Comparison of ENCODE assay signal across 14 mouse cellular contexts in the genomic region with DNA sequence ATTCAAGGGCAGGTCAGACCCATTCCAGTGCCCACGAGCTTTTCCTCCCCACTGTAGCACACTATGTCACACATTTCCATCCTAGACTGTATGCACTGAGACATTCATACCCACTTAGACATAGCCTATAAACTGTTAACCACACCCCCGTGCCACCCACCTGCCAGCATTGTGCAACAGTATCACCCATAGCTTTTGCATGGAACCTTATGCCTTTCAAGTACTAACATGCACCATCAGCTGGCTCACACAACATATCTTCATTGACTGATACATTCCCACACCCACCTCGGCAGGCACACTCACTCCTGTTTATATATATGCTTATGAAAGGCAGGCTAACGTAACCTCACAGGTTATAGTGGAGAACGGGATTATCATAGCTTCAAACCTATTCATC. TPM values are rescaled to one million over a fixed set of nuclear protein-coding genes. Genes with fewer than 3 reads are reported as not detected.
DNase-seq lines count a peak whose midpoint lies in the region; ATAC-seq and TF ChIP-seq lines count a peak whose summit lies in the region.
"Had no signal": no experiment of that assay in that cellular context is flagged by ENCODE, and none has a peak within 500 bp of the region (broad histone marks: within the 10 kb centered on the region; RNA-seq: fewer than 3 reads in every experiment).

No protein-coding gene starts in this region.

- WGBS in forebrain, embryonic 13.5 days: 74% methylated on average over 5 of the region's 5 CpGs
- 79% methylated on average over 5 of the region's 5 CpGs for WGBS in forebrain, embryonic 12.5 days
- WGBS in kidney, postnatal 0 days: 61% methylated on average over 5 of the region's 5 CpGs
- WGBS in kidney, embryonic 16.5 days: 65% methylated on average over 5 of the region's 5 CpGs

- TF ChIP-seq CTCF in kidney, postnatal 0 days (IDR thresholded peaks at IDR 0.05; ENCODE audit: low read depth): no peak

- H3K4me1 ChIP-seq in forebrain, embryonic 13.5 days: peaks cover 37% of the 10 kb centered on the region
- peaks cover 39% of the 10 kb centered on the region for H3K4me1 ChIP-seq in forebrain, embryonic 12.5 days
- peaks cover 20% of the 10 kb centered on the region; the same call in 1 of the 2 replicates for H3K4me1 ChIP-seq in kidney, postnatal 0 days (replicated peaks; ENCODE audit: insufficient read depth, low read length)
- H3K4me1 ChIP-seq in kidney, embryonic 16.5 days (ENCODE audit: insufficient read depth, low read length): peaks cover 32% of the 10 kb centered on the region

- 0 out of 2 replicates have a peak overlapping the region, but pooled peaks have one; percentile 89 for H3K4me2 ChIP-seq in forebrain, embryonic 13.5 days
- H3K4me2 ChIP-seq in forebrain, embryonic 12.5 days: no peak overlapping the region
- H3K4me2 ChIP-seq in kidney, postnatal 0 days (ENCODE audit: low read length): peak overlapping the region; percentile 95; the same call in 1 of the 2 replicates
- no peak overlapping the region for H3K4me2 ChIP-seq in kidney, embryonic 16.5 days (replicated peaks; ENCODE audit: low read depth, low read length)

- no peaks in the 10 kb centered on the region for H3K9me3 ChIP-seq in forebrain, embryonic 13.5 days (replicated peaks)
- H3K9me3 ChIP-seq in forebrain, embryonic 12.5 days: no peaks in the 10 kb centered on the region
- H3K9me3 ChIP-seq in kidney, postnatal 0 days (replicated peaks; ENCODE audit: low read length): no peaks in the 10 kb centered on the region
- H3K9me3 ChIP-seq in kidney, embryonic 16.5 days (ENCODE audit: low read length): no peaks in the 10 kb centered on the region
- H3K9me3 ChIP-seq: limb, embryonic 12.5 days; midbrain, embryonic 12.5 days had no signal

- ATAC-seq in forebrain, embryonic 13.5 days: no peak
- no peak for ATAC-seq in forebrain, embryonic 12.5 days (ENCODE audit: low FRiP score)
- no peak for ATAC-seq in kidney, postnatal 0 days (replicated peaks; ENCODE audit: low FRiP score, low read depth)
- no peak for ATAC-seq in kidney, embryonic 16.5 days (ENCODE audit: low FRiP score, low TSS enrichment)
- no peak for ATAC-seq in activated CD4-positive, CD25-positive, alpha-beta regulatory T cell, adult 4 months

- DNase-seq in kidney, postnatal 0 days (ENCODE audit: low spot score): no peak
- DNase-seq in thymus, postnatal 4 days: peak; percentile 35
- no peak for DNase-seq in thymus, postnatal 0 days (ENCODE audit: low spot score)
- no peak for DNase-seq in Muller cell, postnatal 12 days (ENCODE audit: inconsistent ontology term)
- DNase-seq: cerebellum, adult 9-10 months; gastrocnemius, postnatal 10 days; layer of hippocampus, adult 9-11 months; thymus, postnatal 36 days had no signal

- no peaks in the 10 kb centered on the region for H3K36me3 ChIP-seq in forebrain, embryonic 13.5 days (ENCODE audit: poor library complexity, severe bottlenecking)
- no peaks in the 10 kb centered on the region for H3K36me3 ChIP-seq in forebrain, embryonic 12.5 days (replicated peaks)
- no peaks in the 10 kb centered on the region for H3K36me3 ChIP-seq in kidney, postnatal 0 days (ENCODE audit: insufficient read depth, low read length)
- H3K36me3 ChIP-seq in kidney, embryonic 16.5 days (ENCODE audit: insufficient read depth, low read length): no peaks in the 10 kb centered on the region
- H3K36me3 ChIP-seq: limb, embryonic 12.5 days; midbrain, embryonic 12.5 days had no signal

- H3K27me3 ChIP-seq in forebrain, embryonic 13.5 days: peaks cover 26% of the 10 kb centered on the region
- H3K27me3 ChIP-seq in forebrain, embryonic 12.5 days: peaks cover 25% of the 10 kb centered on the region
- H3K27me3 ChIP-seq in kidney, postnatal 0 days (ENCODE audit: insufficient read depth, low read length): no peaks in the 10 kb centered on the region
- no peaks in the 10 kb centered on the region for H3K27me3 ChIP-seq in kidney, embryonic 16.5 days (ENCODE audit: insufficient read depth, low read length)

- H3K27ac ChIP-seq in forebrain, embryonic 13.5 days: no peak overlapping the region
- no peak overlapping the region for H3K27ac ChIP-seq in forebrain, embryonic 12.5 days
- H3K27ac ChIP-seq in kidney, postnatal 0 days: no peak overlapping the region
- H3K27ac ChIP-seq in kidney, embryonic 16.5 days (ENCODE audit: low read length): no peak overlapping the region
- H3K27ac ChIP-seq: limb, embryonic 12.5 days; midbrain, embryonic 12.5 days had no signal

- H3K4me3 ChIP-seq in forebrain, embryonic 13.5 days: no peak overlapping the region
- H3K4me3 ChIP-seq in forebrain, embryonic 12.5 days (replicated peaks): no peak overlapping the region
- H3K4me3 ChIP-seq in kidney, postnatal 0 days (replicated peaks; ENCODE audit: low read depth, low read length): no peak overlapping the region
- no peak overlapping the region for H3K4me3 ChIP-seq in kidney, embryonic 16.5 days (ENCODE audit: low read length)

- H3K9ac ChIP-seq in forebrain, embryonic 13.5 days: no peak overlapping the region
- H3K9ac ChIP-seq in forebrain, embryonic 12.5 days: no peak overlapping the region
- 0 out of 2 replicates have a peak overlapping the region, but pooled peaks have one; percentile 19 for H3K9ac ChIP-seq in kidney, postnatal 0 days (ENCODE audit: low read depth, low read length)
- no peak overlapping the region for H3K9ac ChIP-seq in kidney, embryonic 16.5 days (replicated peaks; ENCODE audit: low read length)
- H3K9ac ChIP-seq: limb, embryonic 12.5 days had no signal

RNA-seq across cellular contexts. Expression of a gene that starts 0.9 kb away (rescaled TPM):
- 6.7 and 7.6 TPM in 2 replicates for polyA plus RNA-seq in forebrain, embryonic 13.5 days (2015; fragmentation: Nextera tagmentation; extraction: Ambion mirVana)
- 8.5 and 9.2 TPM in 2 replicates for polyA plus RNA-seq in forebrain, embryonic 12.5 days (2016; fragmentation: Nextera tagmentation; extraction: Ambion mirVana)
- 5.6 and 7.2 TPM in 2 replicates for polyA plus RNA-seq in kidney, postnatal 0 days (2015; fragmentation: Nextera tagmentation; extraction: Ambion mirVana)
- polyA plus RNA-seq in kidney, embryonic 16.5 days (2015; fragmentation: Nextera tagmentation; extraction: Ambion mirVana): 7.6 and 8.2 TPM in 2 replicates
- polyA plus RNA-seq in thymus, postnatal 0 days (2015; fragmentation: Nextera tagmentation; extraction: Ambion mirVana): 3.1 and 3.5 TPM in 2 replicates
- 10 to 100 TPM; 17.8 to 19.0 TPM for polyA plus RNA-seq in activated CD4-positive, CD25-positive, alpha-beta regulatory T cell, adult 4 months (2017; shearing (Covaris generic))

Comparison
In these comparisons a context has a peak if more than half of its experiments do, and no peak if none do; other contexts are left out.
1. H3K4me2 ChIP-seq: peak in forebrain, embryonic 13.5 days (single experiment) and kidney, postnatal 0 days (single experiment); none in forebrain, embryonic 12.5 days (single experiment) and kidney, embryonic 16.5 days (single experiment).